Mouse (Mus musculus) frontal cortex, adult 2 months (tissue): Measurements from ENCODE around the gene Tmc5. TPM values are rescaled to one million over a fixed set of nuclear protein-coding genes. Genes with fewer than 3 reads are reported as not detected.

Experiments
- DNase-seq, 2 experiments: peaks; one replicate each; pipeline ENCODE4 v3.0.0; 2022; ENCODE audit warnings: low spot score in 1 of 2; ENCODE audit errors: extremely low spot score in 1 of 2
- polyA plus RNA-seq: library from polyadenylated mRNA; depleted of rRNA; stranded (reverse); fragments of >200 nt; gene quantifications from 2 replicates; pipeline ENCODE4 v1.2.3, GENCODE M21; 2012

Gene Tmc5
- polyA plus RNA-seq, 1 experiment, result 0.10 TPM

DNA sequence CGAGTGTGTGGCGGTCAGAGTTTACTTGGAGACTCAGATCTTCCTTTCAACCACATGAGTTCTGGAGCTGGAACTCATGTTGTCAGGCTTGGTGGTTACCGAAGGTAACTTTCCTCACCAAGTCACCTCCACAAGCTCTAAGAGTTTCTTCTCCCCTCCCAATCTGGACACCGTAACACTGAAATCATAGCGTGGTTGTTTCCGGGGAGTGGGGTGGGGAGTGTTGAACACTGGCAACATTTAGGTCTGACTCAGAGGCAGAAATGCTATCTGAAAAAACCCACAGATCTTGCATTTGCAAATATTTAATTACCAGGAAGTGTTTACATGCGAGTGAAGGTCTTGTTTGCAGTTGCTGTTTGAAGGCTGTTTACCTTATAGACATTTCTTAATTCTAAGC is 12.7 kb downstream of the Tmc5 start:
- DNase-seq, result no peak

DNA sequence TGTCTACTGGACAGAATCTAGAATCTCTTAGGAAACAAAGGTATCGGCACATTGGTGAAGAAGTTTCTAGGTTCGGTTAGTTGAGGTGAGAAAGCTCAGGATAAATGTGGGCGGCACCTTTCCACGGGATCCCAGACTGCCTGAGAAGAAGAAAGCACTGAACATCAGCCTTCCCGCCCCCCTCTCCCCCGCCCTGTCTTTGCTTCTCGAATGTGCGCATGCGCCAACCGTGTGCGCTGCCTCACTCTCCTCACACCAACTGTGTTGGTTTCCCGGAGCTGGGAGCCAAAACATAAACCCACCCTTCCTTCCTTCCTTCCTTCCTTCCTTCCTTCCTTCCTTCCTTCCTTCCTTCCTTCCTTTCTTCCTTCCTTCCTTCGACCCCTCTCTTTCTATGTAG is 13.6 kb downstream of the Tmc5 start:
- DNase-seq, result no peak

- DNase-seq, result no peak
These were observed 14.2 kb downstream of the Tmc5 start for GRCm38 (mm10) chr7:118611185-118611749.

- DNase-seq, result no peak
These were observed 14.8 kb downstream of the Tmc5 start for GRCm38 (mm10) chr7:118611933-118612332.

DNA sequence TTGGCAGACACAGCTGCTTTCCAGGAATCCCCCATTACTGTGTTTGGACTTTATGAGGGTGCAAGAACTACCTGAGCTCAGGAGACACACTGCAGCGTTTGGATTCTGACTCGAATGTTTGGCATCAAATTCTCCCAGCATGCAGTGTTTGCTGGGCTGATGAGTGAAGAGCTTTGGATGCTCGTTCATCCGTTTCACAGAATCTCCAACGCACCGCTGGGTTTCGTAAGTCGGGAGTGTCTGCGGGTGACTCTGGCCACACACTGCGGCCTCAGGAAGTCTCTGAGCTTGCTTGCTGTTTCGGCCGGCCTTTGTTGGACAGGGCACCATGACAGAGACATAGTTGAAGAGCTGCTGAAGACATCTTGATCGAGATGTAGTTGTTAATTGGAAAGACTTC is 17.0 kb downstream of the Tmc5 start:
- DNase-seq, result no peak

- DNase-seq, result no peak
These were observed 21.0 kb downstream of the Tmc5 start for GRCm38 (mm10) chr7:118618104-118618503.

GRCm38 (mm10) chr7:118620243-118620906 is 23.3 kb downstream of the Tmc5 start:
- DNase-seq, result no peak

DNA sequence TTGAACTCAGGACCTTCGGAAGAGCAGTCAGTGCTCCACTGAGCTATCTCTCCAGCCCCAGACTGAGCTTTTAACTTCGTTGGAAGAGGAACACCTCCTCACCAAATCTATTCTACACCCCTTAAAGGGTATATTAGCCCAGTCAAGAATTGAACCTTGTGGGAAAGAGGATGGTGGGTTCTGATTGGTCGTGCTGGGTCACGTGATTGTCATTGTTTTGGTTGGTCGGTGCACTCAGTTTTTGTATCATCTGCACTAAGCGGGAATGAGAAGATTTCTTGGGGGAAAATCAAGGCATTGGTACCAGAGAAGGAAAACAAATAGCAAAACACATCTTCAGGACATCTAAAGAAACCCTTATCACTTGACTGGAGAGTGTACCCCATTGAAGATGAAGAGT is 24.0 kb downstream of the Tmc5 start:
- DNase-seq, result no peak

DNA sequence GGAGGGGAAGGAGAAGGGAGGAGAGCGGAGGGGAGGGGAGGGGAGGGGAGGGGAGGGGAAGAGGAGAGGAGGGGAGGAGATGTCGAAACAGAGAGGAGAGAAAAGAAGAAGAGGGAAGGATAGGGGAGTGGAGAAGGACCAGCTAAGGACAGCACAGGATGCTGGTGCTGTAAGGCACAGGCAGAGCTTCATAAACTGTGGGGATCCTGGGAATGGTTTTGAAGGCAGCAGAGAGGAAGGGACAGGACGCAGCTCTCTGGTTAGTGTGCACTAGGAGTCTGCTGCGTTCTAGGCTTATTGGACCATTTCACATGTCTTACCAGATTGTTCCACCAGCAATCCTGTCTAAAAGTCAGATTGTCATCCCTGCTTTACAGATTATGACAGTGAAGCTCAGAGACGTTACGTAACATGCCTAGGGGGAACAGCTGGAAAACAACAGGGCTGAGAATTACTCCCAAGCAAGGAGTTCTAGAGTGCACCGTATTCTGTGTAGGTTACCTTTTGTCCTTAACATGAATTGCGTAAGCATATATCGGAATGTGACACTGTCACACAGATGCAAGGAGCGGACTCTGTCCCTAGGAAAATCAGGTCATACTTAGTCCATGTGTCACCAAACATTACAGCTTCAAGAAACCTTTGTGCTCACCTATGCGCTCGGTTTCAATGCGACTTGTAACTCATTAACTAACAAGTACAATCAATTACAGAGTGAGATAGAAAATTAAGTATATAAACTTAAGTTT is 30.6 kb downstream of the Tmc5 start:
- no peak for DNase-seq

DNA sequence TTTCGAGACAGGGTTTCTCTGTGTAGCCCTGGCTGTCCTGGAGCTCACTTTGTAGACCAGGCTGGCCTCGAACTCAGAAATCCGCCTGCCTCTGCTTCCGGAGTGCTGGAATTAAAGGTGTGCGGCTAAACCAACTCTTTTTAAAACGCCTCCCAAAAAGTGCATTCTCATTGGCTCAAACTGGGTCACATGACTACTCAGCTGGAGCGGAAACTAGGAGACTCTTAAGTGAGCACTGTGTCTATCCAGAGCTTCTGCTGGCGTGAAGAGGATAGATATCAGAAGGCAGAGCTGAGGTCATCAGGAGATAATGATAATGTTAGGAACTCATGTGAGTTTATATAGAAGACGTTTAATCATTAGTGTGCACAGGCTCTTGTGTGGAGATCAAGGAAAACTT is 36.0 kb downstream of the Tmc5 start:
- DNase-seq, result no peak

DNA sequence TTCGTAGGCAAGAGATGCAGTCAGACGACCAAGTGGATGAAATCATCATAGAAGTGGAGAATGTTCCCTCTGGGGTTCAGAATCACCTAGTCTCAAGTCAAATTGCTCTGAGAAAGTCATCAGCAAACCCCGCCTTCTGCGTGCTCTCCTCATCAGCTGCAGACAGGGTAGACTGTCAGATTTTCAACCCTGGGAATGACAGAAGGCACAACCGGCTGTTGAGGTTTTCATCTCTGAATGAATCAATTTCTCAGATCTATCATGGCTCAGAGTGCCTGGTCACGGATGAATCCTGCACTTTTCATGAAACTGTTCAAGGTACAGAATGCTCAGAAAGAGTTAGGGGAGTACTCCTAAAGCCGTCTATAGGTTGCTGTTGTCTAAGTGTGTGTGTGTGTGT is 36.9 kb downstream of the Tmc5 start:
- DNase-seq, result no peak

DNA sequence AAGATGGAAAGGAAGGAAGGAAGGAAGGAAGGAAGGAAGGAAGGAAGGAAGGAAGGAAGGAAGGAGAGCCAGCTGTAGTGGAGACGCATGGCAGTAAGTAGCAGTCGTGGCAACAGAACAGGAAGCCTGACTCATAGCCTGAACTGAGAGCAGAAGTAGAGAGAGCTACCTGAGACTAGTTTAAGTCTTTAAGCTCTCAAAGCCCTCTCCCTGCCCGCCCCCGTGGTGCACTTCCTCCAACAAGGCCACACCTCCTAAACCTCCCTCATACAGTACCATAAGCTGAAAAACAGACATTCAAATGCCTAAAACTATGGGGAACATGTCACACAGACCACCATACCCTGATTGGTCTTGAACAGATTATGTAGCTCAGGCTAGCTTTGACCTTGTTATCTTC is 40.4 kb downstream of the Tmc5 start:
- DNase-seq, result no peak

DNA sequence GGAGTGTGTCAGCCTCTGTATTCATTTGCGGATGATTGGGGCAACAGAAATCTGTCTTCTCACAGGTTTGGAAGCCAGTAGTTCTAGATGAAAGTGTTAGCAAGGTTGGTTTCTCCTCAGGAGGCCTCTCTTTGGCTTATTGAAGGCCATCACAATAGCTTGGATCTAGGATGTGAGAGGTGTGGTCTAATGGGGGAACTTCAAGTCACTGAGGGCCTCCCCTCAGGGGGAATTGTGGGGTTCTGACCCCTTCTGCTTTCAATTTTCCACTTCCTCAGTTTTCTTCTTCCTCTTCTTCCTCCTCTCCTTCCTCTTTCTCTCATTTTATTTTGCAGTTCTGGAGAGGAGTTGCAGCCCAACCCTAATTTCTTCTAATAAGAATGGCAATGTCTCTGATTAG is 49.1 kb downstream of the Tmc5 start:
- no peak for DNase-seq

DNA sequence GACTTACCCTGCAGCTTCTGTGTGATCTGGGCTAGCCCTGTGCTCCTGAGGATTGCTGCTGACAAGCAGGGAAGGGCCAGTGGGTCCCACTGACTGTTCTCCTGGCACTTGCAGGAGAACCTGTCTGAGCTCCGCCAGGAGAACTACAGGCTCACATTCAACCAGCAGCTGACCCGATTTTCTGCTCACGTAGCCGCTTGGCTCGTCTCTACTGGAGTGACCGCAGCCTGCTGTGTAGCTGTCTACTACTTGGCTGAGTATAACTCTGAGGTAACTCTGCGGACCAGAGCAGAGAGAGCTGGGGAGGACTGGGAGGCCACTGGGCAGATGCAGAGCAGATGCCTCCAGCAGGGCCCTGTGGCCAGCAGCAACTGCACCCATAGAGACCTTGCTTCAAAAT is 52.2 kb downstream of the Tmc5 start:
- peak in 1 of 2 experiments; percentile 20 for DNase-seq

- DNase-seq, result no peak
These were observed 53.0 kb downstream of the Tmc5 start for GRCm38 (mm10) chr7:118650119-118650518.

DNA sequence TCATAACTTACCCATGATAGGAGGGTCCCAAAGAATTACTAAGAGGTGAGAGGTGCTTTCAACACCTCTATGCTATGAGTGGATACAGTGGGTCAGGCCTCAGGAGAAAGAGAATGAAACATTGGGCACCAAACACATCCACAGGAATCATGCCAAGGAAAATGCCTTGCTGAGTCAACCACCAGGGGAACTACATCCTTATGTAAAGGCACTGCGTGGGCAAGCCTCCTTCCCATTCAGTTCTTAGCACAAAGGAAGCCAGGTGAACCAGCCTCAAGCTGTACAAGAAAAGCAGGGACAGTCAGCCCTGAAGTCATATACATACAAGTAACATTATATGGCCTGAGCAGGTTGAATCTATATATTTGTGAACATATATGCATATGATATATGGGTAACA is 53.8 kb downstream of the Tmc5 start:
- DNase-seq, result peak; percentile 11 to 68

DNA sequence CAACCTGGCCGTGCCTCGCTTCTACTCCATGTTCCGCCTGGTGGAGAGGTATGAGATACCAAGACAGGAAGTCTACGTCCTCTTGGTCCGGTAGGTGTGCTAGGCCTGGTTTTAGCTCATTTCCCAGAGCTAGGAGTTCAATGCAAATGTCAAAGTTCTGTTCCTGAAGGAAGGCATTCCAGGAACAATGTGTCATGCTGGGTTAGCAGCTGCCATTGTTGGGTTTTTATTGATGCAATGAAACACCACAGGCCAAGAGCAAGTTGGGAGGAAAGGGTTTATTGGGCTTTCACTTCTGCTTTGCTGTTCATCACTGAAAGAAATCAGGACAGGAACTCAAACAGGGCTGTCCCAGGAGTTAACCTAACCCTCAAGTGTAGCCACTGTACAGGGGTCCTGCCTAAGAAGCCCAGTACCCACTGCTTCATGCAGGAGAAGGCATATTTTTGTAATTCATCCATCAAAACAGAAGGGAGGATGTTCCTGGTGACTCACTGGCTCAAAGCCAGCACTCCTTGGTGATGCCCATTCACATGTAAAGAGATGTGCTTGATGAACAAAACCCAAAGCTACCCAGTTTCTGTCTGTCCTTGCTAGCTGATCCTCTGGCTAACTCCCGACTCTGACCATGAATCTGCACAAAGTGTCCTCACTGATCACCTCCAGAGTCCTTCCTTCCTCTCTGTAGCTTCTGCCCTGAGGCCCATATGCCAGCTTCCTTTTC is 55.6 kb downstream of the Tmc5 start:
- no peak for DNase-seq

DNA sequence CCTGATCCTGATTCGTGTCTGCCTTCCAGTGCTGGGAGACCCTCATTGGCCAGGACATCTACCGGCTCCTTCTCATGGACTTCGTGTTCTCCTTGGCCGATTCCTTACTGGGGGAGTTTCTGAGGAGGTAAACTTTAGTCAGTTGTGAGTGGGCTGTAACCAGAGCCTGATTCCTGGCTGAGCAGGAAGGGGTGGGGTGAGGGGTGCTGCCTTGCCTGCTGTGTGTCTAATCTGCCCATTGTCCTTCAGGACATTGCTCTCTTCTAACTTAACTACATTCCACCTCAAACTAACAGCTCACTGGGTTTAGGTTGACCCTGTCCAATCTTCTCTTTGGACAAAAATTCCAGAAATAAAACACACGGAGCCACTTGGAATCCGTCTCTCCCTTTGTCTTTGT is 59.6 kb downstream of the Tmc5 start:
- DNase-seq, result no peak

DNA sequence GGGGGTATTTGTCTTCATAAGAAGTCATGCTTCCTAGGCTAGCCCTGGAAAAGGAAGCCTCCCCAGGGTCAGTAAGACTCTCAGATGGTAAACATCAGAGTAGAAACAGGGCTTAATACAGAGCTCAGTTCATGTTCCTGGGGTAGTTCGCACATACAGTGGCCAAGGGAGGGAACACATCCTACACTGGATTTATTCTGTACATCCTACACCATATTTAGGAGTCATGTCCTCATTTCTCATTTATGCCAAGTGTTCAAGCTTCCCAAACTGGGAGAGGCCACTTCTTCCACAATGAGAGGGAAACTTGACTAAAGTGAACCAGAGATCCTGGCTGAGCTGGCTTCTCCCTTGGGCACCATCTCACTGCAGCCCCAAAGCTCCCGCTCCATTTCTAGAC is 70.7 kb downstream of the Tmc5 start:
- no peak for DNase-seq

DNA sequence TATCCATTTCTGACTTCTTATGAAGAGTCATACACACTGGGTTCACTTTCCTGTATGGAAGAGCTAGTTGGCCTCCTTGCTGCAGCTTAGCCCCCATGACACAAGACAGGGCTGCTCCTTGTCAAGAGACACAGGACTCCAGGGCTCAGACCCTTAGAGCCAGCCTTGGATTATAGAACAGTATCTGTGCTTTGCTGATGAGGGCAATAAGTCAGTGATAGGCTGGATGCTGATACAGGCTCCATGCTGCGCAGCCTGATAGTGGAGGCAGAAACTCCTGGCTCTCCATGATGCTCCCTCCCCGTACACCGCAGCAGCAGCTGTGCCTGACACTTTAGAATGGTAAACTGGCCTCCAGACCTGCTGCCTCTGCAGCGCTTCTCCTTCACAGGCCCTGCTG is 73.0 kb downstream of the Tmc5 start:
- DNase-seq, result no peak

- DNase-seq, result no peak
These were observed 79.7 kb downstream of the Tmc5 start for GRCm38 (mm10) chr7:118676826-118677225.
